Mouse (Mus musculus): ENCODE measurements at regions not wholly inside any gene's neighbourhood (a gene's known extent, or its start where the extent isn't known, plus 50 kb on each side); places are given as distances from the start of the nearest gene placed in this dataset.
A peak's percentile ranks its signal among the peaks of the same experiment; 100 is the strongest.

GRCm38 (mm10) chr16:12359116-12359515 lies 375.2 kb downstream of the Shisa9 start:
- no peak for DNase-seq

DNA sequence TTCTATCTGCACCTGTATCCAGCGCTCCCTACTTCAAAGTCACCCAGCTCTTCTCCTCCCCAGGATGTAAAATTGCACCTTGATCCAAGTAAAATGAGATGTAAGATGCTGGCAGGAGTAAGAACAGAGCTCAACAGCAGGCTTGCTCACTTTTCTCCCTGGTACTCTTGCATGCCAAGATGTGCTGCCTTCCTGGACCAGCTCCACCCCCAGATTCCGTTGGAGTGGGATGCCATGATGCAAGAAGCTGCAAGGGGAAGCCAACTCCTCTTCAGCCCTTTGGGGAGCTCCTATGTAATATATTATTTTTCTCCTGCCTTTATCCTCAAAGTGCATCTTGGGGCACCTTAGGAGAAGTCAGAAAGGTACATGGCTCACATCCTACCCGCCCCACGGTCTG lies 405.6 kb downstream of the Shisa9 start:
- DNase-seq = no peak

DNA sequence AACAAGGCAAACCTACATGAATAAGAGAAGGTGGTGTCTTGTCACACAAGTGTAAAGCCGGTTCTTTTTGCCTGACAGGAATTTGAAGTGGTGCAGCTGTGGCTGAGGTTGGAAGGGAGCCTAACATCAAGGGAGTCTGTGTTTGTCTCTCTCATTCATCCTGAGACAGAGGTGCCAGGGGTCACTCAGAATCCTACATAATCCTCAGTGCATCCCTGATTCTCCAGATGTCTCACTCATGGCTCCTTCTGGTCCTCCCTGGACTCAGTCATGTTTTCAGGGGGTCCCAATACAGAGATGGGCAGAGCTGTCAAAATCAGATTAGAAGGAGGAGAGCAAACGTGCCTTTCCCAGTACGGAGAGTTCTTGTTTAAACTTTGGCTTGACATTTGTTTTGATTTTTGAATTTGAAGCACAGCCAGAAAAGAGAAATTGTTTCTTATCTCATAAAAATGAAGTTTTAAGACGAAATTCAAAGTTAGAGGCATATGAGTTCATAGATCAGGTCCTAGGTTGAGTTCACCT lies 451.8 kb downstream of the Shisa9 start:
- no peak for DNase-seq

DNA sequence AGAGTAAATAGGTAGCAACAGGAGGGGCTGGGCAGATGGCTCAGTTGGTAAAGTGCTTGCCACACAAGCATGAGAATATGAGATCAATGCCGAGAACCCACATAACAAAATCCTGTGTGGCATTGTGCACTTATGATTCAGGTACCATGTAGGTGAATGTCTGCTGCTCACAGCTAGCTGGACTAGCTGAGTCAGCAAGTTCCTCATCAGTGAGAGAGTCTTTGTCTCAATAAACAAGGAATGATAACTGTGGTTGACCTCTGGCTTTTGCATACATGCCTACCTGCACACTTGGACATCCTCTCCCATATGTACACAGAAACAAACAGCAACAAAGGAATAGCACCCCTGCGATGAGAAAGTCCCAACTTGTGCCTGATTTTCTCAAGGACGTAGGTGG lies 454.7 kb downstream of the Shisa9 start:
- DNase-seq = no peak

DNA sequence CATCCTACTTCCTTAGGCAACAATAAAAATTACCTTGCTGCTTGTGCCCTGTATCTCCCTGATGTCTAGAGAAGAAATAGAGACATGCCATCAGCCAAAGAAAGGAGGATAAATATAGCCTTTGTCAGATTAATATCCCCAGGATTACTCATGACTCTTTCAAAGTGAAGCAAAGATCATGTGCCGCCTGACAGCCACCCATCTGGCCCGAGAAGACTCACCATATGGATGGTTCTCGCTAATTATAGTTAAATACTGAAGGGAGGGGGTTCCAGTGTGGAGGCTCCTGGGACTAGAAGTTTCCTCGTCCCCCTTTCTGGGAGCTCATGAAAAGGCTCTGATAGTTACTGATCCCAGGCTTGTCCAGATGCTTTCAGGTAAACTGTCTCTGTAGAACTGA lies 470.9 kb downstream of the Shisa9 start:
- peak; percentile 1 for DNase-seq
